In genomic region chr15:83042655-83043361, GRCm38 (mm10) we compare ENCODE assay signal across 9 mouse cellular contexts. TPM values are rescaled to one million over a fixed set of nuclear protein-coding genes. Genes with fewer than 3 reads are reported as not detected.
DNase-seq lines count a peak whose midpoint lies in the region; ATAC-seq and TF ChIP-seq lines count a peak whose summit lies in the region.
"Had no signal": no experiment of that assay in that cellular context is flagged by ENCODE, and none has a peak within 500 bp of the region (broad histone marks: within the 10 kb centered on the region; RNA-seq: fewer than 3 reads in every experiment).

No protein-coding gene starts in this region.

- H3K79me2 ChIP-seq in heart, adult 2 months (replicated peaks; ENCODE audit: control insufficient read depth, insufficient read depth, low read length), result no peaks in the 10 kb centered on the region

- no peak for TF ChIP-seq POLR2A in heart, adult 2 months (IDR thresholded peaks at IDR 0.05; ENCODE audit: insufficient read depth, low read depth, low read length)

- peak overlapping the region; percentile 25; the same call in 1 of the 2 replicates for H3K4me3 ChIP-seq in heart, embryonic 10.5 days
- no peak overlapping the region for H3K4me3 ChIP-seq in heart, adult 2 months
- peak overlapping the region; percentile 48 for H3K4me3 ChIP-seq in E14TG2a.4 (replicated peaks; ENCODE audit: low read length)
- H3K4me3 ChIP-seq in forebrain, embryonic 15.5 days, result peak overlapping the region; percentile 29
- no peak overlapping the region for H3K4me3 ChIP-seq in limb, embryonic 15.5 days
- H3K4me3 ChIP-seq: erythroblast, embryonic 14.5 days had no signal

- 6% methylated on average over 6 of the region's 6 CpGs for WGBS in heart, embryonic 10.5 days
- 48% methylated on average over 6 of the region's 6 CpGs for WGBS in heart, adult 2 months
- WGBS in forebrain, embryonic 15.5 days, result 2% methylated on average over 6 of the region's 6 CpGs
- 9% methylated on average over 6 of the region's 6 CpGs for WGBS in limb, embryonic 15.5 days

- no peak for TF ChIP-seq CTCF in heart, adult 2 months (IDR thresholded peaks at IDR 0.05)
- TF ChIP-seq CTCF in E14TG2a.4 (conservative IDR thresholded peaks at IDR 0.05; ENCODE audit: low read length), result no peak

- peaks cover 5% of the 10 kb centered on the region; the same call in 1 of the 2 replicates for H3K9me3 ChIP-seq in heart, embryonic 10.5 days
- H3K9me3 ChIP-seq in E14TG2a.4 (ENCODE audit: low read length), result peaks cover 13% of the 10 kb centered on the region
- 0 out of 2 replicates have a peak, but pooled peaks cover 6% of the 10 kb centered on the region for H3K9me3 ChIP-seq in forebrain, embryonic 15.5 days
- no peaks in the 10 kb centered on the region for H3K9me3 ChIP-seq in limb, embryonic 15.5 days

- TF ChIP-seq EP300 in heart, adult 2 months (IDR thresholded peaks at IDR 0.05; ENCODE audit: insufficient read depth, low read depth, low read length), result no peak

- peaks cover 37% of the 10 kb centered on the region for H3K4me1 ChIP-seq in heart, embryonic 10.5 days
- H3K4me1 ChIP-seq in heart, adult 2 months (ENCODE audit: control insufficient read depth, insufficient read depth, low read length), result peaks cover 6% of the 10 kb centered on the region
- peaks cover 88% of the 10 kb centered on the region for H3K4me1 ChIP-seq in E14TG2a.4 (replicated peaks; ENCODE audit: low read depth, low read length)
- H3K4me1 ChIP-seq in forebrain, embryonic 15.5 days, result peaks cover 36% of the 10 kb centered on the region
- H3K4me1 ChIP-seq in limb, embryonic 15.5 days, result peaks cover 34% of the 10 kb centered on the region

- no peaks in the 10 kb centered on the region for H3K36me3 ChIP-seq in heart, embryonic 10.5 days
- H3K36me3 ChIP-seq in heart, adult 2 months (ENCODE audit: control insufficient read depth, insufficient read depth, low read length), result no peaks in the 10 kb centered on the region
- H3K36me3 ChIP-seq in E14TG2a.4 (ENCODE audit: insufficient read depth, low read length), result no peaks in the 10 kb centered on the region
- H3K36me3 ChIP-seq in forebrain, embryonic 15.5 days, result no peaks in the 10 kb centered on the region
- no peaks in the 10 kb centered on the region for H3K36me3 ChIP-seq in limb, embryonic 15.5 days

- H3K9ac ChIP-seq in heart, adult 2 months (ENCODE audit: low read depth, low read length), result no peak overlapping the region
- peak overlapping the region; percentile 49 for H3K9ac ChIP-seq in forebrain, embryonic 15.5 days (replicated peaks)
- no peak overlapping the region for H3K9ac ChIP-seq in limb, embryonic 15.5 days

- ATAC-seq in forebrain, embryonic 15.5 days (replicated peaks), result peak; percentile 69
- ATAC-seq in limb, embryonic 15.5 days (ENCODE audit: insufficient number of reproducible peaks, low FRiP score, low TSS enrichment, low read depth), result 0 out of 2 replicates have a peak, but pooled peaks have one; percentile 45

- peaks cover 20% of the 10 kb centered on the region for H3K27me3 ChIP-seq in heart, embryonic 10.5 days (ENCODE audit: insufficient read depth, poor library complexity, severe bottlenecking)
- H3K27me3 ChIP-seq in heart, adult 2 months (ENCODE audit: control insufficient read depth, insufficient read depth, low read length), result no peaks in the 10 kb centered on the region
- H3K27me3 ChIP-seq in E14TG2a.4 (ENCODE audit: insufficient read depth, low read length), result no peaks in the 10 kb centered on the region
- H3K27me3 ChIP-seq in forebrain, embryonic 15.5 days, result no peaks in the 10 kb centered on the region
- H3K27me3 ChIP-seq in limb, embryonic 15.5 days, result no peaks in the 10 kb centered on the region

- no peak for DNase-seq in heart, embryonic 10.5 days (ENCODE audit: low spot score)
- DNase-seq in heart, adult 2 months, result no peak
- DNase-seq in spleen, postnatal 10 days (ENCODE audit: low spot score in 2 of 2), result no peak
- no peak for DNase-seq in gastrocnemius, postnatal 25 days
- no peak for DNase-seq in cerebellum, adult 11-12 months

- intact Hi-C loops in heart, adult 2 months (cut with DNase I), result no loop called here

- H3K4me2 ChIP-seq in forebrain, embryonic 15.5 days (replicated peaks), result peak overlapping the region; percentile 47
- H3K4me2 ChIP-seq in limb, embryonic 15.5 days, result no peak overlapping the region

- peak overlapping the region; percentile 60 for H3K27ac ChIP-seq in heart, embryonic 10.5 days
- no peak overlapping the region for H3K27ac ChIP-seq in heart, adult 2 months
- peak overlapping the region; percentile 83 for H3K27ac ChIP-seq in forebrain, embryonic 15.5 days (replicated peaks)
- H3K27ac ChIP-seq in limb, embryonic 15.5 days, result no peak overlapping the region

RNA-seq across cellular contexts. Expression of gene Nfam1, which starts 9.7 kb away (rescaled TPM):
- 2.0 and 3.4 TPM in 2 replicates for polyA plus RNA-seq in heart, embryonic 10.5 days (2016; fragmentation: Nextera tagmentation; extraction: Ambion mirVana)
- total RNA-seq in heart, adult 2 months (2021), result 1 to 10 TPM; 2.4 to 2.6 TPM
- 3.1 and 3.9 TPM in 2 replicates for polyA plus RNA-seq in heart, adult 2 months (2012; rRNA removed)
- polyA plus RNA-seq in forebrain, embryonic 15.5 days (2015; fragmentation: Nextera tagmentation; extraction: Ambion mirVana), result 1.6 and 1.8 TPM in 2 replicates
- 4.7 and 5.2 TPM in 2 replicates for polyA plus RNA-seq in limb, embryonic 15.5 days (2015; fragmentation: Nextera tagmentation; extraction: Ambion mirVana)
- total RNA-seq in gastrocnemius, postnatal 25 days (2021), result 1 to 10 TPM in 1 of 2 experiments, under 1 TPM in 1; 0.69 to 1.3 TPM

RNA-seq across cellular contexts. Expression of gene Serhl, which starts 46.5 kb away (rescaled TPM):
- polyA plus RNA-seq in heart, embryonic 10.5 days (2016; fragmentation: Nextera tagmentation; extraction: Ambion mirVana), result 57.6 and 75.6 TPM in 2 replicates
- total RNA-seq in heart, adult 2 months (2021), result 10 to 100 TPM; 36.8 to 41.0 TPM
- 82.7 and 90.2 TPM in 2 replicates for polyA plus RNA-seq in heart, adult 2 months (2012; rRNA removed)
- 31.3 and 35.9 TPM in 2 replicates for polyA plus RNA-seq in forebrain, embryonic 15.5 days (2015; fragmentation: Nextera tagmentation; extraction: Ambion mirVana)
- 66.0 and 68.8 TPM in 2 replicates for polyA plus RNA-seq in limb, embryonic 15.5 days (2015; fragmentation: Nextera tagmentation; extraction: Ambion mirVana)
- 10 to 100 TPM; 27.0 to 28.4 TPM for total RNA-seq in gastrocnemius, postnatal 25 days (2021)

RNA-seq across cellular contexts. Expression of gene Tcf20, which starts 55.1 kb away (rescaled TPM):
- polyA plus RNA-seq in heart, embryonic 10.5 days (2016; fragmentation: Nextera tagmentation; extraction: Ambion mirVana), result 4.0 and 6.0 TPM in 2 replicates
- total RNA-seq in heart, adult 2 months (2021), result 10 to 100 TPM; 60.1 to 60.8 TPM
- 6.6 and 9.5 TPM in 2 replicates for polyA plus RNA-seq in heart, adult 2 months (2012; rRNA removed)
- polyA plus RNA-seq in forebrain, embryonic 15.5 days (2015; fragmentation: Nextera tagmentation; extraction: Ambion mirVana), result 18.2 and 18.7 TPM in 2 replicates
- polyA plus RNA-seq in limb, embryonic 15.5 days (2015; fragmentation: Nextera tagmentation; extraction: Ambion mirVana), result 8.5 and 10.5 TPM in 2 replicates
- 10 to 100 TPM; 24.4 to 25.5 TPM for total RNA-seq in gastrocnemius, postnatal 25 days (2021)

Comparison
In these comparisons a context has a peak if more than half of its experiments do, and no peak if none do; other contexts are left out.
1. H3K27ac ChIP-seq: peak in heart, embryonic 10.5 days (single experiment) and forebrain, embryonic 15.5 days (single experiment); none in heart, adult 2 months (single experiment) and limb, embryonic 15.5 days (single experiment).
2. H3K4me3 ChIP-seq: peak in heart, embryonic 10.5 days (single experiment), E14TG2a.4 (single experiment) and forebrain, embryonic 15.5 days (single experiment); none in heart, adult 2 months (single experiment) and limb, embryonic 15.5 days (single experiment).